Mouse (Mus musculus): ENCODE results near the gene A930004D18Rik.
"Not testable (repeated sequence)": the region's sequence is repeated elsewhere in the genome, so short reads cannot be mapped to it uniquely, and the experiment has no call there.

The A930004D18Rik gene

DNA sequence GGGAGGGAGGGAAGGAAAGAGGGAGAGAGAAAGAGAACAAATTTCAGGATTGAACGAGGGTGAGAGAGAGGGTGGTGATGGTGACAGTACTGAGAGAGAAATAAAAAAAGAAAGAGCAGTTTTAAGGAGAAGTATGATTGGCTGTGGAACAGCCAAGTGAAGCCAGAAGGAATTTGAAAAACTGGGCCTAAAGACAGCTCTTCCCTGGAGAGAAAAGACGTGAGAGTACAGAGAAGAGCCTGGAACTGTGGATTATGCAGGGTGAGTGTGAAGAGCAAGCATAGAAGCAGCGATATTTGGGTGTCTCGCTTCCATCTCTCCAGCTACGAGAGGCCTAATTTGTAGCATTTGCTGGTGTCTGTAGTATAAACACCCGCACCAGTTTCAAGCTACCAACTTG is 26.3 kb downstream of the A930004D18Rik start:
- no peak for DNase-seq (ENCODE audit: low spot score)

DNA sequence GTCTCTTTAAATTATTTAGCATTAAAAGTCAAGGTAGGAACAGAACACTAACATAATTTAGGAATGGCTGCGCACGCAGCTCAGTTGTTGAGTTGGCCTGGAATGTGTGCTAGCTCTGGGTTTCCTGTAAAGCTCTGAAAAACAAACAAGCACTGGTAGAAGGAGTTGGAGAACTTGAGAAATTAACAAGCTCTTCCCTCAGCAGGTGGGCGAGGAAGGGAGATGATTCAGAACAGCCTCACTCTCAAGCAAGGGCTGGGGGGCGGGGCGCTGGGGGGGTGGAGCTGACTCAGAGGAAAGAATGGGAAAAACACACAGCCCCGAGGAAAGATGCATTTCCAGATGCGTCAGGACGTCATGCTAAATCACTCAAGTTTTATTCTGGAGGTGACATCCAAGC is 32.4 kb downstream of the A930004D18Rik start:
- peak; percentile 7 for DNase-seq (ENCODE audit: low spot score)

DNA sequence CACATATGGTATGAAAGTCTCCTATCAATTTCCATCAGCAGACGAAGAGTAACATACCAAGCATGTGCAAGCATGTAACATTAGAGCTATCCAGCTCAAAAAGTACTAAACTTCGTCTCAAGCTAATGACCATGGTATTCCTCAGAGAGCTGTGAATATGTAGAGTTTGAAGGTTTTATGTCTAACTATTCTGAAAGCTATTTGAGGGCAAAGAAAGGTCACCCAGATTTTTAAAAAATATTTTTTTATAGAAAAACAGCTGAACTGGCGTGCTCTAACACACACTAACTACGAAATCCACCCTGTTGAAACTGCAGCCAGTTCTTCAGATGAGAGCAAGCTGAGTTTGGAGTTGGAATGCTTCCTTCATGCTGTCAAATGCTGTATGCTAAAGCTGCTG is 33.3 kb downstream of the A930004D18Rik start:
- no peak for DNase-seq (ENCODE audit: low spot score)

DNA sequence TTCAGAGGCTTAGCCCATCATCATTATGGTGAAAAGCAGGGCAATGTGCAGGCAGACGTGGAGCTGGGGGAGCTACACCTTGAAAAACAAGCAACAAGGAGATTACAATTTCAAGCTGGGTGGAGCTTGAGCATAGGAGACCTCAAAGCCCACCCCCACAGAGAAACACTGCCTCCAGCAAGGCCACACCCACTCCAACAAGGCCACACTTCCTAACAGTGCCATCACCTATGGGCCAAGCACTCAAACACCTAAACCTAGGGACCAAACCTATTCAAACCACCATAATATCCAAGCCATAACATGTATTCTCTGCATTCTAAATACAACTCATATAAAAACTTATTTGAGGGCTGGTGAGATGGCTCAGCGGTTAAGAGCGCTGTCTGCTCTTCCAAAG is 35.2 kb downstream of the A930004D18Rik start:
- no peak for DNase-seq (ENCODE audit: low spot score)

DNA sequence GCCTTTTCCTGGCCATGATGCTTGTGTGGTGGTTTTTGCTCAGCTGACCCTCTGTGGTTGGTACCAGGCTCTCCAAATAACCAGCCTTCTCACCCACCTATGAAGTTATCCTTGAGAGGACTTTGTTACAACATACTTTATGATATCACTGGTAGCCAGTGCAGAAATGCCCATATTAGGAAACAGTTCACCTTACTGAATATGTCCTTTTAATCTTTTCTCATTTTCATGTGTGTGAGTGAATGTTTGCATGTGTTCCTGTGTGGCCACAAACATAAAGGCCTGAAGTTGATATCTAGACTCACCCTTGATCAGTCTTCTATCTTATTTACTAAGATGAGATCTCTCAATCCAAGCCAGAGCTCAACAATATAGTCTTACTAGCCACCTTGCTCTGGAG is 40.7 kb downstream of the A930004D18Rik start, which contains the start of gene H2al2a:
H2al2a (minus strand) TSS at position 101 of the 400 bp plus-strand sequence.
- no peak for DNase-seq (ENCODE audit: low spot score)

DNA sequence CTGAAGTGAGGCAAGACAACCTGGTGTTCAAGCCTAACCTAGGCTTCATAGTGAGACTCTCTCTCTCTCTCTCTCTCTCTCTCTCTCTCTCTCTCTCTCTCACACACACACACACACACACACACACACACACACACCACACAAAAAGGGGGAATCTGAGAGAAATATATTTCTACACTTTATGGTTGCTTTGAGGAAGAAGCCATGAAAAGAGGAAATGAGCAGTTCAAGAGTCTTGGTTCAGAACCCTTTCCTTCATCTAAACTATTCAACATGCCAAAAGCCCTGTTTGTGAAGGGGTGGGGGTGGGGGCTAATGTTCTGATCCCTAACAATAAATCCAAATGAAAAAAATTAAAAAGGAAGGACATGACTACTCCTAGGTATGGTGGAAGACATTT is 48.0 kb downstream of the A930004D18Rik start:
- DNase-seq (ENCODE audit: low spot score), result no peak

DNA sequence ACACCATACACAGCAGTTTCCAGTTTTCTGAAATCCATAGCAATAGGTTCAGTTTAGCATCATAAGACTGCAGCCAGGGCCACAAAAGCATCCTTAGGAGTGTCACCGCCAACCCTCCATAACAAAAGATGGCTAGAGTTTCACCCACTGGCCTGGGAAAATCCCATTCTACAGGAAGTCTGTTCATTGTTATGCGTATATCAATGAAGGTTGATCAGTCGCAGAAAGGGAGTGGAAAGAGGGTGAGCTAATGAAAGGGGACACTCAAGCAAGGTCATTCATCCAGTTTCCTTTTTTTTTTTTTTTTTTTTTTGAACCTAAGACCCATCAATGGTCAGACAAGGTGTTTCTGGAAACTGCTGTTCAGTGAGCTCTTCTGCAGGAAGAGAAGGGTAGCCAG is 48.4 kb downstream of the A930004D18Rik start:
- no peak for DNase-seq (ENCODE audit: low spot score)

DNA sequence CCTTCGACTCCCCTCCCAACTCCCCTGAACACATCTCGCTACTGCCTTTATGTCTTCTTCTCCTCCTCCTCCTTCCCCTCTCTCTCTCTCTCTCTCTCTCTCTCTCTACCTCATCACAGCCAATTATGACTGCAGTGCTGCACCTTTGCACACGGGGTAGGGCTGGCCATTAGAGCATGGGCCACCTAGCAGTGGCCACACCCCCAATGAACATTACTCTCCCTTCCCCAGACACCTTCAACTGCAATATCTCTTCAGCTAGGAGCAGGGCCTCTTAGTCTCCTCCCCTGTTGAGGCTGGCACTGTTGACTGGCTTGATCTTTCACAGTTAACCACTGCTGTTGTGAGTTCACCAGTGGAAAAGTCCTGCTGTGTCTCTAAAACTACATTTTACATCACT is 50.8 kb downstream of the A930004D18Rik start:
- DNase-seq (ENCODE audit: low spot score), result no peak

DNA sequence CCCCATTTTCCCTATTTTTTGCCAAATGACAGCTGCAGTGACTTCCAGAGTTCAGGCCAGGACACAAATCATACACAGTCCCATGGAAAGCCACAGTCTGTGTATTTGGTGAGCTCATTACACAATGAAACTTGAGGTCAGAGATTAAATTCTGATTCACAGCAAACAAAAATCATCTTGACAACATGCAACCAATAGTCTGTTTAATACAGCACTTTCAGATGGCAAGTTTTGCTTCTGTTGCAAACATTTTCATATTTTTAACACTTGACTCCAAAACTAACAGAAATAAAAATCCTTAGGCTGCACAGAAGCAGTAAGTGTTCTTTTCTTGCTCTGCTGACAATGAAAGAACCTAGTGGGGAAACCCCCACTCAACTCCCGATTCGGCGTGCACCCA is 52.8 kb downstream of the A930004D18Rik start:
- DNase-seq (ENCODE audit: low spot score), result no peak

DNA sequence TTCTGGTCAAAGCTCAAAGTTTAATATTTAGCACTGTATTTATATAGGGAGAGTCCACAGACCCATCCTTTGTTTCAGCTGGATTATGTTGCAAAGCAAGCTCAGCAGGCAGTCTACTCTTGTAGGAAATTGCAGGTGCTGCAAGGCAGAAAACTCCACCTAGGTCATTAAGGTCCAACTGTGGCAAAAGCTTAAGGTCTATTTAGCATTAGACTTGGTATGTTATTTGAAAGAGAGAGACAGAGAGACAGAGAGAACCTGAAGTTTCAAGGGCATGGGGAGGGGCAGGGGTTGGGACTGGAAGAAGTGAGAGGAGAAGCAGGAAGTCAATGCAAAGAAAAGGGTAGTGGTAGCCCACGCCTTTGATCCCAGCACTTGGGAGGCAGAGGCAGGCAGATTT is 54.8 kb downstream of the A930004D18Rik start:
- no peak for DNase-seq (ENCODE audit: low spot score)

DNA sequence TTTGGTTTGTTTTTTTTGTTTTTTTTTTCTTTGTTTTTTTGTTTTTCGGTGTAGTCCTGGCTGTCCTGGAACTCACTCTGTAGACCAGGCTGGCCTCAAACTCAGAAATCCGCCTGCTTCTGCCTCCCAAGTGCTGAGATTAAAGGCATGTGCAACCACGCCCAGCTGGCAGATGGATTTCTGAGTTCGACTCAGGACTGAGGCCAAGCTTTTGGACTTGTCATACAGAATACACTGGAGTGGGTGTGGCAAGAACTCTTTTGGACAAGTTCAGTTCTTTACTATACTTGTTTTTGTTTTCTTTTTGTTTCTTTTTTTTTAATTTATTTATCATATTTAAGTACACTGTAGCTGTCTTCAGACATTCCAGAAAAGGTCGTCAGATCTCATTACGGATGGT is 58.8 kb downstream of the A930004D18Rik start:
- no peak for DNase-seq (ENCODE audit: low spot score)

DNA sequence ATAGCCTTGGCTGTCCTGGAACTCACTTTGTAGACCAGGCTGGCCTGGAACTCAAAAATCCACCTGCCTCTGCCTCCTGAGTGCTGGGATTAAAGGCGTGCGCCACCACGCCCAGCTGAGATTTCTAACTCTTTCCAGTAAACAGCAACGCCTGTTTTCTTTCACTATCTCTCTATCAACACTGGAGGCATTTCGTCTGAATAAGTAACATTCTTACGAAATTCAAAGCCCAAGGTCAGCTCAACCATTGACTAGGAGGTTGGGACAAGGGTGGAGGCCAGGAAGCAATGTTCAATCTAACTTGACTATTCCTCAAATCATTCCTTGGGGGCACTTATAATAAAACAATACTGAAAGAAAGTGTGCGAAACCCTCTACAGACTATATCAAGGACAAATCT is 59.3 kb downstream of the A930004D18Rik start:
- not testable (repeated sequence) for DNase-seq (ENCODE audit: low spot score)

DNA sequence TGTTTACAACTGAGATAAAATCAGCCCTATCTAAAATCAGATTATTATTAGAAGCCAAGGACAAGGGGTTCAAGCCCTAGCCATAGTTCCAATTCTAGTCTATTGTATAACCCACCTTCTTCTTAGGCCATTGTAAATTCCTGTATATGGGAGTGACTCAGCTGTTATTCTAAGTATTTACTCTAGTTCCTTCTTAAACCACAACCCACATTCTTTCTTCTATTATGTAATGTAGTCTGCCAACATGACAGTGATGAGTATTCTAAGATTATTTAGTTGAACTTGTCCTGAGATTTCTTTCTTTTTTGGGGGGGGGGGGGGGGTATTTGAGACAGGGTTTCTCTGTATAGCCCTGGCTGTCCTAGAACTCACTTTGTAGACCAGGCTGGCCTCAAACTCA is 59.9 kb downstream of the A930004D18Rik start:
- not testable (repeated sequence) for DNase-seq (ENCODE audit: low spot score)

DNA sequence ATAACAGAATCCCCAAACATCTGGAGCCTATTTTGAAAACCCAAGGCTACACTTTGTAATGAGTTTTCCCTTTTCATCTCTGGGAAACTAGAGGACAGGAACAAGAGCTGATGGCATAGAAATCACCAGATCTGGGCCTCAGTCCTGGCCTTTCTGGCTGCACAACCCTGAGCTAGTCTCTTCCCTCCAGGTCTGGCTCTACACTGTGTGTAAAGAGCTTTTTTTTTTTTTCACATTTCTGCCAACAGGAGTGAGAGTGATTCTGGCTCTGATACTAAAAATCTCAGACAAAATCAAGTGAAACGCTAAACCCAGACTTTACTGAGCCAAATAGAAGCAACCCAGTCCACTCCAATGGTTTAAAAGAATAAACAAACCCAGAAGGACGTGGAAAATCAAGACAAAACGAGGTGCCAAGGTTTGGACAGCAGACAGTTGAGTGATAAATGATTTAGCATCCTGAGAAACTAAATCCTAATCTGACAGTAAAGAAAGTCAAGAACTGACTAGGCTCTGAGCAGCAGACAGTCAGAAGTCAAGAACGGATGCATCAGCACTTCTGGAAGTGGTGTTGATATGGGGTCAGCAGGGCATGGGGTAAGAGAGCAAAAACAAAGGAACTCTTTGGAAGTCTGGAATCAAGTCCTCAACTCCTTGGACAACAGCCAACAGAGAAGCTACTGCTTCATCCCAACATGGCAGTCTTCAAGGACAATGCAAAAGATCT is 61.8 kb downstream of the A930004D18Rik start:
- DNase-seq (ENCODE audit: low spot score), result no peak
